11 mouse cellular contexts compared by ENCODE assay signal in genomic region chr3:84324478-84324877, GRCm38 (mm10). TPM values are rescaled to one million over a fixed set of nuclear protein-coding genes. Genes with fewer than 3 reads are reported as not detected.
DNase-seq lines count a peak whose midpoint lies in the region; ATAC-seq lines count a peak whose summit lies in the region.
"Had no signal": no experiment of that assay in that cellular context is flagged by ENCODE, and none has a peak within 500 bp of the region (broad histone marks: within the 10 kb centered on the region; RNA-seq: fewer than 3 reads in every experiment).

No protein-coding gene starts in this region.

- WGBS in heart, embryonic 13.5 days: 28% methylated on average over 3 of the region's 3 CpGs
- 10% methylated on average over 3 of the region's 3 CpGs for WGBS in embryonic facial prominence, embryonic 11.5 days
- WGBS in limb, embryonic 12.5 days: 21% methylated on average over 3 of the region's 3 CpGs
- WGBS in forebrain, embryonic 12.5 days: 32% methylated on average over 3 of the region's 3 CpGs

- H3K9ac ChIP-seq in heart, embryonic 13.5 days: no peak overlapping the region
- H3K9ac ChIP-seq in embryonic facial prominence, embryonic 11.5 days (replicated peaks; ENCODE audit: low read length): no peak overlapping the region
- no peak overlapping the region for H3K9ac ChIP-seq in limb, embryonic 12.5 days (replicated peaks)
- no peak overlapping the region for H3K9ac ChIP-seq in forebrain, embryonic 12.5 days

- H3K36me3 ChIP-seq in heart, embryonic 13.5 days: no peaks in the 10 kb centered on the region
- H3K36me3 ChIP-seq in embryonic facial prominence, embryonic 11.5 days (replicated peaks; ENCODE audit: control insufficient read depth, insufficient read depth, low read depth, low read length): no peaks in the 10 kb centered on the region
- no peaks in the 10 kb centered on the region for H3K36me3 ChIP-seq in limb, embryonic 12.5 days
- no peaks in the 10 kb centered on the region for H3K36me3 ChIP-seq in forebrain, embryonic 12.5 days (replicated peaks)

- no peak for ATAC-seq in heart, embryonic 13.5 days (ENCODE audit: extremely low read depth, insufficient number of reproducible peaks, low FRiP score, low TSS enrichment)
- peak; percentile 91 for ATAC-seq in CD4-positive, CD25-positive, alpha-beta regulatory T cell, adult 4 months
- ATAC-seq in embryonic facial prominence, embryonic 11.5 days (replicated peaks; ENCODE audit: insufficient number of reproducible peaks, low FRiP score, low TSS enrichment, low read depth): no peak; the same call in 1 of the 2 replicates
- no peak for ATAC-seq in limb, embryonic 12.5 days (ENCODE audit: insufficient number of reproducible peaks, insufficient read depth, low FRiP score, low TSS enrichment, low read depth)
- no peak; the same call in 1 of the 2 replicates for ATAC-seq in forebrain, embryonic 12.5 days (ENCODE audit: low FRiP score)
- ATAC-seq: Patski had no signal

- H3K4me3 ChIP-seq in heart, embryonic 13.5 days: no peak overlapping the region
- H3K4me3 ChIP-seq in embryonic facial prominence, embryonic 11.5 days (ENCODE audit: low read depth, low read length): no peak overlapping the region
- no peak overlapping the region for H3K4me3 ChIP-seq in limb, embryonic 12.5 days (replicated peaks)
- H3K4me3 ChIP-seq in forebrain, embryonic 12.5 days (replicated peaks): no peak overlapping the region

- H3K9me3 ChIP-seq in heart, embryonic 13.5 days: no peaks in the 10 kb centered on the region
- H3K9me3 ChIP-seq in embryonic facial prominence, embryonic 11.5 days (replicated peaks; ENCODE audit: control insufficient read depth, low read length): no peaks in the 10 kb centered on the region
- H3K9me3 ChIP-seq in limb, embryonic 12.5 days: no peaks in the 10 kb centered on the region
- H3K9me3 ChIP-seq in forebrain, embryonic 12.5 days: no peaks in the 10 kb centered on the region

- peaks cover 18% of the 10 kb centered on the region for H3K4me1 ChIP-seq in heart, embryonic 13.5 days
- H3K4me1 ChIP-seq in embryonic facial prominence, embryonic 11.5 days (ENCODE audit: control insufficient read depth, insufficient read depth, low read length): no peaks in the 10 kb centered on the region
- H3K4me1 ChIP-seq in limb, embryonic 12.5 days (replicated peaks): peaks cover 12% of the 10 kb centered on the region
- H3K4me1 ChIP-seq in forebrain, embryonic 12.5 days: peaks cover 12% of the 10 kb centered on the region

- no peak for DNase-seq in heart, adult 8-10 months (ENCODE audit: low spot score)
- DNase-seq in embryonic facial prominence, embryonic 11.5 days (ENCODE audit: low spot score): peak; percentile 72
- no peak for DNase-seq in ovary, postnatal 14 days (ENCODE audit: low spot score)
- DNase-seq in lung, postnatal 25 days (ENCODE audit: low spot score): no peak
- DNase-seq: cerebellum, adult 18-20 months had no signal

- peak overlapping the region; percentile 32 for H3K27ac ChIP-seq in heart, embryonic 13.5 days (replicated peaks)
- no peak overlapping the region for H3K27ac ChIP-seq in embryonic facial prominence, embryonic 11.5 days (replicated peaks; ENCODE audit: low read depth, low read length)
- no peak overlapping the region for H3K27ac ChIP-seq in limb, embryonic 12.5 days
- no peak overlapping the region for H3K27ac ChIP-seq in forebrain, embryonic 12.5 days
- H3K27ac ChIP-seq: macrophage had no signal

- peak overlapping the region; percentile 35 for H3K4me2 ChIP-seq in heart, embryonic 13.5 days
- no peak overlapping the region for H3K4me2 ChIP-seq in embryonic facial prominence, embryonic 11.5 days (ENCODE audit: low read depth, low read length)
- peak overlapping the region; percentile 35 for H3K4me2 ChIP-seq in limb, embryonic 12.5 days
- no peak overlapping the region for H3K4me2 ChIP-seq in forebrain, embryonic 12.5 days

- H3K27me3 ChIP-seq in heart, embryonic 13.5 days (replicated peaks): no peaks in the 10 kb centered on the region; the same call in 1 of the 2 replicates
- H3K27me3 ChIP-seq in embryonic facial prominence, embryonic 11.5 days (ENCODE audit: control insufficient read depth, insufficient read depth, low read length): no peaks in the 10 kb centered on the region
- H3K27me3 ChIP-seq in limb, embryonic 12.5 days: no peaks in the 10 kb centered on the region
- no peaks in the 10 kb centered on the region for H3K27me3 ChIP-seq in forebrain, embryonic 12.5 days
- H3K27me3 ChIP-seq: Patski had no signal

RNA-seq across cellular contexts. Expression of gene Trim2, which starts 17.8 kb away (rescaled TPM):
- 7.2 and 7.6 TPM in 2 replicates for polyA plus RNA-seq in heart, embryonic 13.5 days (2015; fragmentation: Nextera tagmentation; extraction: Ambion mirVana)
- 1 to 10 TPM; 4.9 to 8.2 (median 6.7) TPM for total RNA-seq in heart, adult 8-10 months (2022)
- polyA plus RNA-seq in CD4-positive, CD25-positive, alpha-beta regulatory T cell, adult 4 months (2017; shearing (Covaris generic)): 1 to 10 TPM; 3.9 to 4.0 TPM
- polyA plus RNA-seq in embryonic facial prominence, embryonic 11.5 days (2014; fragmentation: Nextera tagmentation; extraction: Ambion mirVana): 37.4 and 37.7 TPM in 2 replicates
- 17.8 and 18.5 TPM in 2 replicates for polyA plus RNA-seq in limb, embryonic 12.5 days (2016; fragmentation: Nextera tagmentation; extraction: Ambion mirVana)
- polyA plus RNA-seq in forebrain, embryonic 12.5 days (2016; fragmentation: Nextera tagmentation; extraction: Ambion mirVana): 107 and 110 TPM in 2 replicates

Comparison
In these comparisons a context has a peak if more than half of its experiments do, and no peak if none do; other contexts are left out.
1. H3K4me2 ChIP-seq: peak in heart, embryonic 13.5 days (single experiment) and limb, embryonic 12.5 days (single experiment); none in embryonic facial prominence, embryonic 11.5 days (single experiment) and forebrain, embryonic 12.5 days (single experiment).